Mouse (Mus musculus) frontal cortex, postnatal 36 days (tissue): ENCODE measurements at regions not wholly inside any gene's neighbourhood (a gene's known extent, or its start where the extent isn't known, plus 50 kb on each side); places are given as distances from the start of the nearest gene placed in this dataset.

Source experiments
- DNase-seq, 2 experiments: peaks; one replicate each; pipeline ENCODE4 v3.0.0; 2022; ENCODE audit warnings: low spot score in 2 of 2

DNA sequence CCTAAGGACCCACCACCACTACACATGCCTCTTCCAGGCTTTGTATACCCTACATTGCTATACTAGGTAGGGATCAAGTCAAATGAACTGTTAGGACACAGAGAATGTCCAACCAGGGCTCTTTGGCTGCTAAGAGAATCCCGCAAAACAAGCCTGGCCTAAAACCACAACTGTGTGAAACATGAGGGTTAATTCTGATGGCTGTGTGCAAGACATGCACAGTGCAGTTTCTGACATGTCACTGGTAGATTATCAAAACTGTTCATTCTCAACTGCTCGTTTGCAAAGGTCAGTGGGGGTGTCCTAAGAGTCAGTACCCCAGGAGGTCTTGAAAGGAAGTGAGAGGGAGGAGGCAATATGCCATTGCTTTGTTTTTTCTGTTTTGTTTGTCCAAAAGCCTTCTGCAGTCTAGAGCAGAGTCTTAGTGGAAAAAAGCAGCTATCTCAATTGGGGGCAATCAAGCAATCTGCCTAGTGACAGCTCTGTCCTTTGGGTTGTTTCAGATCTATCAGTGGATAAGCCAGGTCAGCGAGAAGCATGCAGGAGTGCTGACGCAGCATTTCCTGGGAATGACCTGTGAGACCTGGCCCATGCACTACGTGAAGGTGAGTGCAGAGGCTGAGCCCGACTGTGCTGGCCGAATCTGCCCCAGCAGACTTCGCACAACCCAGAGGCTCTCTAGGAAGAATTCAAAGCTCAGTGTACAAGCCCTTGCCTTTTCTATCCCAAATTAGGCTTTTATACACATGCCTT is 151.3 kb upstream of the 4933402D24Rik start:
- no peak for DNase-seq

- DNase-seq, result peak in 1 of 2 experiments; percentile 34
Measured at GRCm38 (mm10) chr1:63918200-63918599, 149.1 kb upstream of the 4933402D24Rik start.

GRCm38 (mm10) chr1:63916907-63917650 is 148.0 kb upstream of the 4933402D24Rik start:
- no peak for DNase-seq

DNA sequence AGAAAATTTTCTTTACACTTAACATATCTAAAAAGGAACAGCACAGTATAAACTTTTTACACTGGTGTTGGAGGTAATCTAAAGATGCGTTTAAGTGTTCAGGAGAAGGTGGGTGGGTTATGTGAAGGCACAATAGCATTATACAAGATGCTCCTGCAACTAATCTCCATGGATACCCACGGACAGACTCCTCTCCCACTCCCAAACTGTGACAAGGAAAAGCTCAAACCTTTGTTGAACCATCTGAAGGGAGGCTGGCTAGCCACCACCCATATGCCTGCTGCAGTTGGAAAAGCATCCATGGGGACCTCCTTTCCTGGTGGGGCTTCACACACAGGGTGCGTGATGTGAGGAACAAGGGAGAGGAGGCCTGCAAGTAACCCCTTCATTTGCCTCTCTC is 141.7 kb upstream of the 4933402D24Rik start:
- DNase-seq, result no peak

DNA sequence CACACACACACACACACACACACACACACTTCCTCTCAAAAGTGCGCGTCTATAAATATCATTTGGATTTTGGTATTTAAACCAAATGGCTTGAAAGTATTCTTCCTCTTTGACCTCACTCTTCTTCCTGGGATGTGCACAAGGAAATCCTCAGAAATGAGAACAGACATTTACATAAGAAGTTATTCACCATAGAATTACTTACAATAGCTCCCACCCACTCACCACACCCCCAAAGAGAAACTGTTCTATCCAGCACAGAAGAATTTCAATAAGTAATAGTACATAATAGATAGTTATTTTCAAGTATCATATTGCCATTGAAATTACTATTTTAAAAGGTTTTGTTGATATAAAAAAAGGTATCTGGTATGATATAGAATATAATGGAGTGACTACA is 140.1 kb upstream of the 4933402D24Rik start:
- no peak for DNase-seq

DNA sequence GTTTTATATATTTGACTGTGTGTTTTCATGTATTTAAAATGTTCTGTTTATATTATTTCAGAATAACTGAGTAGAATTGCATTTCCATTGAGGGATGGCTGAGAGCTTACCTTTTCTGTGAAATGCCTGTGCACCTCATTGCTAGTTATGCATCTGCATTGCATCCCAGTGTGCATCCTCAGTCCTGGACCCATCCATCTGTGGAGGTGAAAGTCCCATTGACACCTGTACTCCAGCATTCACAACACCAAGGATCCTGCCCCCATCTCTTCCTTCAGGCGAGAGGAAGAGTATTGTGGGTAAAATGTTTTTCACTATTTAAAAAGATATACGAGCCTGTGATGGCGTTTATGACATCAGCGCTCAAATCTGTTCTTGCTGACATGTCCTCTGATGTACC is 134.6 kb upstream of the 4933402D24Rik start:
- no peak for DNase-seq

DNA sequence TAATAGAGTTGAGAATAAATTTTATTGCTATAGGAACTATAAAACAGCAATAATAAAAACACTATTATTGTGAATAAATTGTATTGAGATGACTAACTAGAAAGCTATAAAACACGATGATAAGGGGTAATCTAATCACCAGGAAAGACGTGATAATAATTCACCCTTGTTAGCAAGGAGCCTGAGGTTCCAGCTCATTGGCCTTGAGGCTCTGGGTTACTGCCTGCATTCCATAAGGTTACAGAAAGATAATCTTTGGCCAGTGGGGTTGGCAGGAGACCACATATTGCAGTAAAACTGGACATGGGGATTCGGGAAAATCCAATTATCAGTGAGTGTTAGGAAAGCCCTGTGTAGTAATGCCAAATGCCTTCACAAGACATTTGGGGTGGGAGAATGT is 134.1 kb upstream of the 4933402D24Rik start:
- no peak for DNase-seq

- no peak for DNase-seq
Measured at GRCm38 (mm10) chr1:63902391-63902790, 133.3 kb upstream of the 4933402D24Rik start.

GRCm38 (mm10) chr1:63899631-63900577 is 130.8 kb upstream of the 4933402D24Rik start:
- DNase-seq, result no peak

DNA sequence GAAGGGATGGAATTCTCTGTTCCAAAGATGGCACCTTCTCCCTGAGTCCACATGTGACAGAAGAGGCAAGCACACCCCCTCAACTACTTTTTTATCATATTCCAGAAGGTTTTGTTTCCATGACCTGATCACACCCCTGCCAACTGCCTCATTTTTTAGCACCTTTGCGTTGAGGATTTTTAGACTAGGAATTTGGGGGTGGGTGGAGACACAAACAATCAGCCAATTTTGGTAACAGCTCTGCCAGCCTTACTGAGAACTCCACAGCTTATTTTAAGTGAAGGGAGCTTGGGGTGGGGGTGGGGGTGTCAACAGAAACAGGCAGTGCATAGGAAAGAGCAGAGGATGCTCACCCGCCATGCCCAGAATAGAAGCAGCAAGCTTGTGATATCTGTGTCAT is 129.7 kb upstream of the 4933402D24Rik start:
- peak; percentile 31 to 78 for DNase-seq

- no peak for DNase-seq
Measured at GRCm38 (mm10) chr1:63897556-63897955, 128.5 kb upstream of the 4933402D24Rik start.

- no peak for DNase-seq
Measured at GRCm38 (mm10) chr1:63879570-63879969, 110.5 kb upstream of the 4933402D24Rik start.

- DNase-seq, result no peak
Measured at GRCm38 (mm10) chr1:63876589-63877251, 107.7 kb upstream of the 4933402D24Rik start.

- no peak for DNase-seq
Measured at GRCm38 (mm10) chr1:63875297-63875962, 106.4 kb upstream of the 4933402D24Rik start.

- DNase-seq, result no peak
Measured at GRCm38 (mm10) chr1:63871831-63872230, 102.8 kb upstream of the 4933402D24Rik start.

DNA sequence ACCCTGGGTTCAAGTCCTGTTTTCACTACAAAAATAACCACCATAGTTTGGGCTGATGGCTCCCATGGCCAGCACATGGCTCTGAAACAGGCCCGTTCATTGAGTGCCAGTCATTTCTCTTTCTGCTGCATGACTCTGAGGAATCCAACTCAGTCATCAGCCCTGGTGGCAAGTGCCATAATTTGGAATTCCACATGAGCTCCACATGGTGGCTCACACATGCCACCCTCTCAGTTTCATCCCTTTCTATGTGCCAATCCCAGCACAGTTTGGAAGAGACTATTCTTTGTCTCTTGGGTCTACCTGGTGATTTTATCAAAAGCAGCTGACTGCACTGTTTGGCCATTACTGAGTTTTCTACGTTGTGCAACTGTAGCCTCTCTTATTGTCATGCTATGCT is 100.3 kb upstream of the 4933402D24Rik start:
- DNase-seq, result no peak

DNA sequence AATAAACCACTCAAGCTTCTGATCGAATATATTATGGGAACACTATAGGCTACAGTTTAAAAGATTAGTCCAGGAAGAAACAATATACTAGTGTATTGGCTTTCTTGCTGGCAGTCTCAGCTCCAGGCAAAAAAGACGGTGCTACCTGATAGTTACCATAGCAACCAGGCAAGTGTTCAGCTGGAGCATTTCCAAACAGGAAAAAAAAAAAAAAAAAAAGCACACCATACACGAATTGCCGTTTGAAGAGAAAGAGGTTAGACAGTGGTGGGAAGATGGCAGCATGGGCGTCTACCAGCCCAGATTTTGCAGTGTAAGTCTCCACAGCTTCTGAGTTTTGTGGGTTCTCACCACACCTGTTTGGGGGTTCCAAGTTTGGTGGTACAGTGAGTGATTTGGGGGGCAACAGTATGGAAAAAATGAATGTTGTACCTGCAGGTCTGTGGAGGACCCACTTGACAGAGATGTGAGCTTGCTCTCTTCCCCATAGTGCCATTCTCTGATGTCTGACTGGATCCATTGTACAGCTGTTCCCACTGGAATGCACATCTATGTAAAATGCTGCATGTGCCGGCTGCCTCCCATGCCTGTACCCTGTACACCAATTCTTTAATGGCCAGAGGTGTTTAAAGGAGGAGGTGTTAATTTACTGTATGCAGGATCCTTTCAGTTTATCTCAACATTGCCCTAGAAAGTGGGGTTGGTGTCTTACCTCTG is 89.0 kb upstream of the 4933402D24Rik start:
- no peak for DNase-seq

- no peak for DNase-seq
Measured at GRCm38 (mm10) chr1:63857468-63857867, 88.4 kb upstream of the 4933402D24Rik start.

- no peak for DNase-seq
Measured at GRCm38 (mm10) chr1:63856366-63856765, 87.3 kb upstream of the 4933402D24Rik start.

- DNase-seq, result no peak
Measured at GRCm38 (mm10) chr1:63854794-63855193, 85.7 kb upstream of the 4933402D24Rik start.
